Mouse (Mus musculus): ENCODE data around the gene Hnf1b.

DNA sequence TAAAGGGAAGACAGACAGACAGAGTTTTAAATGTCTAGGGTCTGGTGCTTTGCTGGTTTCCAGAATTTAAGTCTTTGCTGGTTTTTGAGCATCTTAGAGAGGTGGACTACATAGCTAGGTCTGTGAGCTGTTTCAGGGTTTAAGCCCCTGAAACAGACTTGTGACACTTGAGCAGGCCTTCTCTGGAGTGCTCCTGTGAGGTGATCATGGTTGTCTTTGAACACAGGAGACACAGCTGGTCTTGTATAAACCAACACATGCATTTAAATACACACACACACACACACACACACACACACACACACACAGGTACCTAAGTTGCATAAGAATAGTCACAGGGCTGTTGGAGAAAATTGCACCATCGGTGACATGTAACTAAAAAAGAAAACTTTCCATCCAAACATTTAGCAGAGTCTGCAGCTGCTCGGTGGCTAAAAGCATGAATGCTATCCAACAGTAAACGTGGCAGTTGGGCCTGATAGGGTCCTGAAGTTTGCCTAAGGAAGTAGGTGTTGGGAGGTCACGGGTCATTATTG, 28.6 kb downstream of the Hnf1b start:
- TF ChIP-seq POLR2A (IDR thresholded peaks at IDR 0.05; ENCODE audit: insufficient read depth, low read depth, low read length) (no peak), EP300 (IDR thresholded peaks at IDR 0.05; ENCODE audit: insufficient read depth, low read depth, low read length) (no peak), CTCF (IDR thresholded peaks at IDR 0.05) (no peak)

Data from heart, adult 2 months (tissue).